Mouse (Mus musculus) urinary bladder, adult 2 months (tissue): ENCODE measurements around the gene Zfp143. TPM values are rescaled to one million over a fixed set of nuclear protein-coding genes. Genes with fewer than 3 reads are reported as not detected.
"Not testable (repeated sequence)": the region's sequence is repeated elsewhere in the genome, so short reads cannot be mapped to it uniquely, and the experiment has no call there.

Experiments used
- DNase-seq: peaks from one replicate; pipeline ENCODE4 v3.0.0; 2022; ENCODE audit warnings: low spot score
- polyA plus RNA-seq: library from polyadenylated mRNA; depleted of rRNA; stranded (reverse); fragments of >200 nt; gene quantifications from 2 replicates; pipeline ENCODE4 v1.2.3, GENCODE M21; 2012; rRNA removed

Zfp143 gene
- polyA plus RNA-seq: 13.3 and 14.9 TPM in 2 replicates

GRCm38 (mm10) chr7:110061199-110061751 is at the start of gene Zfp143:
Gene Zfp143 (plus strand): TSS chr7:110061217.
- peak; percentile 99 for DNase-seq

DNA sequence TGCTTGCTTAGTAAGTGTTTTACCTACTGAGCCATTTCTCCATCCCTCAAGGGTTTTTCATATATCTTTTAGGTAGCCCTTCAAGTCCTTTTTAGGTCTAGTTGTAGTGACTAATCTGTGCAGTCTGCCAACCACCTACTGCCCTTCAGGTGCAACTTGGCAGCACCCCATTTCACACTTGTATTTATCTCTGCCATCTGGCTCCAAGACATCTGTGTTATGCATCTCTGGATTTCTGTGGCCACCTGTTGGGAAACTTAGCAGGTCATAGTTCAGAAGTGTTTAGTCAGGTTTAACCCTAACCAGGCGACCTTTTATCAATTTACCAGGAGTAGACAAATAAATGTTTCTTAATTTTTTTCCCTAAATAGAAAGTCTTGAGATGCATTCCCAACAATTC is 49.6 kb upstream of the Zfp143 start:
- no peak for DNase-seq

DNA sequence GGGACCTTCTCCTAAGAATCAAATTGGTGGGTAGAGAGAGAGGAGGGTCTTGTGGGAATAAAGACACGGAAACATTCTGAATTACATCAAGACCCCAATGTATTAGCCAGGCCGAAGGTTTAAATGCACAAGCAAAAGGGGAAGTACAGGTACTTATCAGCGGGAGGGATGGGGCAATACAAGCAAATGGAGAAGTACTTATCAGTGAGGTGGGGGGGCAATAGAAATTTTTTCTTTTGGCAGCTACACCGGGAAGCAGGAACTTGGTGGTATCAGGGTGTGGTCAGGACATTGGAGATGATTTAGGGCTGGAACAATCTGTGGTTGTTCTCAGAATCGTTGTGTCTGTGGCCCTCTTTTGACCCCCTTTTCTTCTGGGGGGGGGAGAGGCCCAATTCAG is 46.7 kb upstream of the Zfp143 start:
- no peak for DNase-seq

GRCm38 (mm10) chr7:110018117-110018630 is 42.8 kb upstream of the Zfp143 start, which contains the start of gene Ipo7:
Gene Ipo7 (plus strand): TSS chr7:110018274.
- peak; percentile 84 for DNase-seq

DNA sequence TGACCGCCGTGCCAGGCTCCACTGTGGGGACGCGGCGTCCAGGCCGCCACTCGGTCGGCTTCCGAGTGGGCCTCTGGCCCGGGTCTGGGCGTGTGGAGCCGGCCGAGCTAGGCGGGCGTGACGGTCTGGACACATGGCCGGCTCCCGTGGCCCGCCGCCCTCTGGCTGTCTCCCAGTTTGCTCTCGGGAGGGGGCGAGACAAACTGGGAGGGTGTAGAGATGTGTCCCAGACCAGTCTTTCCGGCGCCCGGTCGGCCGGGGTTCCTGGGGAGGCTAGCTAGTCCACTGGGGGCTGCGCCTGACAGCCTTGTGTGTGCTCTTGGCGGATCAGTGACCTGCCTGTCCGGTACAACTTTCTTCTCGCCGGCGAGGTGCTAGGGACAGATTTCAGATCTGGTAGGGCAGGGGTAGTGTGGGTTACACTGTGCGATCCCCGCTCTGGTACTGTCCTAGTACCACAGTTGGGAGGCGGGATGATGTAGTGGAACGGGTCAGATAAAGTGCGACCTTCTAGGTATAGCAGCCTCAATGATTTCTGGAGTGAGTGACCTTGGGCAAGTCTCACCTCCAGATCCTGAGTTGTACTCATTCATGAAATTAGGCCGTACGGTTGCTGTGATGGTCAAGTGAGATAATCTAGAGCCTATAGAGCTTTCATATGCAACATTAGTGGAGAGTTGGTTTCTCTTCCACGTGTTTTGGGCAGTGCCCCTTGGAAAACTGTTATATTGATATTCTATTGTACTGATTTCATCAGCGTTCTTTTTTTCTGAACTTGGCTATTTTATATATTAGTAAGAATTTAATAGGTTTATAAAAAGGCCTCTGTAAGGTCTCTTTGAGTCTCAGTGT is 42.2 kb upstream of the Zfp143 start:
- DNase-seq: peak; percentile 63

DNA sequence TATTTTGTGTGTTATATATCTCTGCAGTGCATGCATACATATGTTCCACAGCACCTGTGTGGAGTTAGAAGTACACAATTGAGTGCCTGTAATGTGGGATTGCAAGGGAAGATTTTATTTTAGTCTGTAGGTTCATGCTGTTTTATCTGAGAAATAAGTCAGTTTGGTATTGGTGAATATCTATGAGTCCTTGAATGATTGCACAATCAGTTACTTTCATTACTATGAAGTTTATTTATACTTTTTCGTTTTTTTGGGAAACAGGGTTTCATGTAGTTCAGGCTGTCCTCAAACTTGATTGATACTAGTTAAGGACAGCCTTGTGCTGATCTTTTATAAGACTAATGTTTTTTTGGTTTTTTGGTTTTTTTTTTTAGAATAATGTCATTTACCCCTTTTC is 37.5 kb upstream of the Zfp143 start:
- DNase-seq: no peak

DNA sequence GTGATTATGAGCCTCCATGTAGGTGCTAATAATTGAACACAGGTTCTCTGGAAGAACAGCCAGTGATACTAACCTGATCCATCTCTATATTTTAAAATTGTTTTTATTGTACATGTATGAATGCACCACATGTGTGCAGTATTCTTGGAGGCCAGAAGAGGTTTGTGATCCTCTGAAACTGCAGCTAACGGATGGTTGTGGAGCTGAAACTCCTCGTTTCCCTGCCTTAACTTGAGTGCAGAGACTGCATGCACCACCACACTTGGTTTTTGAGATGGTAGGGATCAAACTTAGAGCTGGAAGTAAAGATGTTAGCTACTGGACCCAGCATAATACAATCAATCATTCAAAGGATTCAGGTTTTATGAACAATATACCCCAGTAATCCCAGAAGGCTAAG is 34.4 kb upstream of the Zfp143 start:
- DNase-seq: no peak

DNA sequence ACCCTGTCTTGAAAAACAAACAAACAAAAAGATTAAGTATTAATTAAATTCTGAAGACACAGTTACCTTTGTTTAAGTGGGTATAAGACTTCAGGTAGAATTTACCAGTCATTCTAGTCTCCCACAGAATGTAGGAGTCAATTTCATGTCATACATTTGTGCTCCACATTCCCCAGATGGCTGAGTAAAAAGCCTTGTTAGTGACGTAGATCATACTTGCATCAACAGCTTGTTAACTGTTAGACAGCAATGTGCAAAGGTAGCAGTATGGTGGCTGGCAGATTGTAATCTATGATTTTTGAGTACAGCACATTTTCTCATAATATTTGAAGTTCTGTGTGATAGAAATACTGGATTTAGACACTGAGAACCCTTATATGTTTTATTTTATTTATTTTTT is 32.2 kb upstream of the Zfp143 start:
- DNase-seq: no peak

DNA sequence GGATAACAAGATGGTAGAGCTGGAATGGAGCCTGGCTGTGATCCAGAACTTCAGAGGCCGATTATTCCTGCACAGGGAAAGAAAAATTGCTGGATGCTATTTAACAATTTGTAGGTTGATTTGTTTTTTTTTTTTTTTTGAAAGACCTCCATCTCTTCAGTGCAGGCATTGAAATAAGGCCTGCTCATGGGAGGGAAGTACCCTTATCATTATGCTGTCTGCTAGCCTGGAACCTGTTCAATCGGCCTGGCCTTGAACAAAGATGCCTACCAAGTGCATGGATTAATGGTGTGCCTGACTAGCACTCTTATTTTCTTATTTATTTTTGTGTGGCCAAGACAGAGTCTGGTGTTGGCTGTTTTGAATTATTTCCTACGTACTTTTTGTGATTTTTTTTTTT is 30.7 kb upstream of the Zfp143 start:
- no peak for DNase-seq

- DNase-seq: not testable (repeated sequence)
Measured at GRCm38 (mm10) chr7:110057723-110058122, 3.3 kb upstream of the Zfp143 start.

DNA sequence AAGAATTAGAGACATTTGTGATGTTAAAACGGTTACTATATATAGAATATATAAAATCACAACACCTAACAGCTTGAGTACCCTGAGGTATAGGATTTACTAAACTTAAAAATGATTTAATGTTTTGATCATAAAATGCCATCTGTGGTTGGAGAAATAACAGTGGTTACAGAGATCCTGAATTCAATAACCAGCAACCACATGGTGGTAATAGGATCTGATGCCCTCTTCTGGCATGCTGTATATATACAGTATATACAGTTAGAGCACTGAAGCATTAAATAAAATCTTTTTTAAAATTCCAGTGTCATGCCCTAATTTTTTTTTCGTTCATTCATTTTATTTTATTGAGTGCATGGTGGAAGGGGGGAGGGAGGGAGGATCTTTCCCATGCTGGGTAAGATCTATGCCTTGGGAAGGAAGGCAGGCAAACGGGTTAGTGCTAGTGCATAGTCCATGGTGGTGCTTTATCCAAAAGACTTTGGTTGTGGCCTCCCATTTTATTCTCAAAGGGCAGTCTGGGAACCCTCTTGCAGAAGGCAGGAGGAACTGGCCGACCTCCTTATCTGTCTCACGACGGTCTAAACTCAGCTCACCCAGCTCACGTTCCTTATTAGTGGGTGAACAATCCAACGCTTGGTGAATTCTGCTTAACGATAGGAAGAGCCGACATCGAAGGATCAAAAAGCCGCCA is 1.8 kb upstream of the Zfp143 start:
- DNase-seq: no peak

GRCm38 (mm10) chr7:110060106-110060668 is 830 bp upstream of the Zfp143 start:
- DNase-seq: no peak

DNA sequence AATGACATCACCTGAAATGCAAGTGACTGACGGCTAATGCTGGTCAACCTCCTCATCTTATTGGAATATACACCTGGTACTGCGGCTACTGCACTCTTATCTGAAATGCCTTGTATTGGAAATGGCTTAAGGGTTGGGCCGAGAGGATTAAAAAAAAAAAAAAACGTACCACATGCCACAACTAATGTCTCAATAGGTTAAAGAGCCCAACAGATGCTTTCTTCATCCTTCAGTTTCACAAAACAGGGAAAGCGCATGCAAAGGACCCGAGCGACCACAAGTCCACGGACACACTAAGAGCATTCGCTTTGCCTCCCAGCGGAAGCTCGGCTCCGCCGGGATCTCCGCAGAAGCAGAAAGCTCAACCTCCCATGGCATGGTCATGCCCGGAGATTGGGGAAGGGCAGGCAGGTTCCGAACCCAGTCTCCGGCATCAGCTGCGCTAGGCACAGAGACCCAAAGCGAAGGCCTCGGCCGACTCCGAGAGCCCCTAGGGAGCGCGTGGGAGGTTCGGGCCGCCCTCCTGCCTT is 283 bp upstream of the Zfp143 start:
- peak; percentile 87 for DNase-seq

DNA sequence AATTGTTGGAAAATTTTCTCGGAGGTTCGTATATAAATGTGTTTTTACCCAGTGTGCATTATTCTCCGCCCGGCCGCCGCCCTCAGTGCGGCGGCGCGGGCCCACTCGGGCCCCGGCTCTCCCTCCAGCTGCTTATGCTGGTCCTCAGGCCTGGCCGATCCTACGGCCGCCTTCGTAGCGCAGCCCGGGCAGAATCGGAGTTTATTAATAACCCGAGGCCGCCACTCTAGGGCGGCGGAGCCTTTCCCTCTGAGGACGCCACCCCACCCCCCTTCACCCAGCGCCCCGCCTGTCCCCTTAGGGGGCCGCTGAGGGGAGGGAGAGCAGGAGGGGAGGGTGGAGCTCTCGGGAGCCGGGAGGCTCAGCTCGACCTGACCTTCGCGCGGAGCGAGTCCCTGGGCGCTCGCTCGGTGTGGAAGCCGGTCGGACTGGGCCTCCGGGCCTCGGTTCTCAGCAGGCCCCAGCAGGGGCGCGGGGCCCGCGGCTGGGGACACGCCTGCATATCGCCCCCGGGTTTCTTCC is 796 bp downstream of the Zfp143 start:
- DNase-seq: peak; percentile 87

DNA sequence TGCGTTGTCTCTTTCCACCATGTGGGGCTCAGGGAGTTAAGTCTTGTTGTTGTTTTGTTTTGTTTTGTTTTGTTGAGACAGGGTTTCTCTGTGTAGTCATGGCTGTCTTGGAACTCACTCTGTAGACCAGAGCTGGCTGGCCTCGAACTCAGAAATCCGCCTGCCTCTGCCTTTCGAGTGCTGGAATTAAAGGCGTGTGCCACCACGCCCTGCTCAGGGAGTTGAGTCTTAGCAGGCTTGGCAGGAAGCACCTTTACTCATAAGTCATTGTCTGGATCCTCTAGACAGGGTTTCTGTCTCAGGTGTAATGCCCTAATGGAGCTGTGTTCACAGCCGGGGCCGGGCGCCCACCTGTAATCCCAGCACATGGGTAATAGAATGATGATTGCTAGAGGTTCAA is 2.7 kb downstream of the Zfp143 start:
- no peak for DNase-seq

DNA sequence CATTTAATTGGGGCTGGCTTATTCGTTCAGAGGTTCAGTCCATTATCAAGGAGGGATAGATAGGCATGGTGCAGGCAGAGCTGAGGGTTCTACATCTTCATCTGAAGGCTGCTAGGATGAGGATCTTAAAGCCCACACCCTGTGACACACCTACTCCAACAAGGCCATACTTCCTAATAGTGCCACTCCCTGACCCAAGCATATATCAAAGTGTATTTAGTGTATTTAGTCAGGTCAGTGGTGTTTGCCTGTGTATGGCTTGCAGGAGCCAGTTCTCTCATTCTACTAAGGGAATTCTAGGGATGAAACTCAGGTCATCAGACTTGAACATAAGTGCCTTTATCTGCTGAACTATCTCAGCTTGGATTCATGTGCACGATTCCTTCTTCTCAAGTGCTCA is 8.1 kb downstream of the Zfp143 start:
- DNase-seq: no peak

- no peak for DNase-seq
Measured at GRCm38 (mm10) chr7:110078168-110078567, 17.2 kb downstream of the Zfp143 start.

- no peak for DNase-seq
Measured at GRCm38 (mm10) chr7:110083386-110084165, 22.6 kb downstream of the Zfp143 start.

- DNase-seq: no peak
Measured at GRCm38 (mm10) chr7:110085217-110085616, 24.2 kb downstream of the Zfp143 start.

GRCm38 (mm10) chr7:110087914-110088313 is 26.9 kb downstream of the Zfp143 start:
- DNase-seq: no peak

GRCm38 (mm10) chr7:110091670-110092069 is 30.7 kb downstream of the Zfp143 start:
- no peak for DNase-seq
